Mouse (Mus musculus) megakaryocyte-erythroid progenitor cell, adult 5-6 weeks (primary cell): ENCODE measurements around the gene Dnajc16. TPM values are rescaled to one million over a fixed set of nuclear protein-coding genes. Genes with fewer than 3 reads are reported as not detected.

Experiments
- ATAC-seq: replicated peaks from 2 replicates; pipeline ENCODE4 v1.8.0; 2016; ENCODE audit warnings: mild to moderate bottlenecking, inconsistent platforms; ENCODE audit not compliant: severe bottlenecking, poor library complexity, low FRiP score, low TSS enrichment
- total RNA-seq, 2 experiments: library from RNA; stranded (forward) in 1 of 2; stranded (reverse) in 1 of 2; fragments of 200-1000, 215-1000 nt in 1 of 2; fragments of >200 nt in 1 of 2; fragmentation: Nextera tagmentation in 1 of 2; gene quantifications; 2 replicates each; pipeline ENCODE4 v1.2.3; 2014 to 2017

Dnajc16 gene
- total RNA-seq (2014; fragmentation: Nextera tagmentation) (10.7 and 11.4 TPM in 2 replicates), total RNA-seq (2017) (3.2 and 6.0 TPM in 2 replicates)

DNA sequence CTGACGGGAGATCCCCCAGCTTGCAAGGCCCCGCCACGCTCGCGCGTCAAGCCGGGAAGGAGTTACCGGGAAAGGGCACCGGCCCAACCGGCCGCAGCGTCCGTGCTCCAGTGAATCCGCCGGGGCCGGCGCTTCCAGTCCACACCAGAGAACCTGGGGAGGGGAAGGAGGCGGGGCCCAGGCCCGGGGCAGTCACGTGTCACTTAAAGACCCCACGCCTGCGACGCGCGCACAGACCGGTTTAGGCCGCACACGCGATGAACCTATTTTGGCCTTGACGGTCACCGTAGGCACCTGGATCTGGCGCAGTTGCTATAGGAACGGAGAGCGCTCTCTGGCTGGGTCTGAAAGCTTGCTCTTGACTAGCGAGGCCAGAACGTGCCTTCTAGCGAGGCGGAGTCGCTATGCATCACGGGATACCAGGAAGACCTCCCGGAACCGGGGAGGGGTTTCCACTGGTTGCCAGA, at the start of gene Dnajc16:
Gene Dnajc16, minus strand, starts transcription at position 408 of the 467 bp plus-strand sequence.
- ATAC-seq = peak; percentile 72

DNA sequence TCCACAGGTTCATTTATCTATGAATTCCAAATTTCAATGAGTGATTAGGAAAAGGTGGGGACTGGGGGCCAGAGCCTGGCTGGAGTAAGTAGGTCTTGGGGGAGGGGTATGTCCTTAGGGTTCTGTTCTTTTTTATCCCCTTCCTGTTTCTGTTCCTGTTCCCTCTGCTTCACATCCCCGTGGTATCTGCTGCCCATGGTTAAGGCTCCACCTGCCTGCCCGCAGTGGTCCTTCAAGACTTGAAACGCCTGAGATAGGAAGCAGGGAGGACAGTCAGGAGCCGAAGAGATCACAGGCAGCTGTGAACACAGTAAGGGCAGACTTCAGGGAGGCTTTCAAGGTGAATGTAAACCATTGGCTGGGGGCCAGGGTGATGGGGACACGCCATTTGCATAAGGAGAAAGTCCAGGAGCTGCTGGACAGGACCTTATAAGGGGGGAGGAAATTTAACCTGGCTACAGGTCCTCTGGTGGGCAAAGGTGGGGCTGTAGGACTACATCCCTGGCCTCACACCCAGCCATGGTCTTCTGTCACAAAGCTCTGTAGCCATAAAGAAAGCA, 43.9 kb upstream of the Dnajc16 start:
- ATAC-seq = no peak

GRCm38 (mm10) chr4:141833911-141834310, 43.2 kb upstream of the Dnajc16 start:
- ATAC-seq = no peak

DNA sequence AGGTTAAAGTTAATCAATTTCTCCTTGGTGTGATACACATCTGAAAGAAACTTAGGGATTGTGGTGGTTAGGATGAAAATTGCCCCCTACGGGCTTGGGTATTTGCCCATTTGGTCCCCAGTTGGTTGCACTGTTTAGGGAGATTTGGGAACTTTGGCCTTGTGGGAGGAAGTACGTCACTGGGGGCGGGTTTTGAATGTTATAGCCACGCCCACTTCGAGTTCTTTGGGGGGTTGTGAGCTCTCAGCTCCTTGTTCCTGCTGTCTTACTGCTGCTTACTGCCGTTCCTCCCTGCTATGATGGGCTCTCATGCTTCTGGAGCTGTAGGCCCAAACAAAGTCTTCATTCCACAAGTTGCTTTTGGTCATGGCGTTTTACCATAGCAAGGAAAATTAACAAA, 40.6 kb upstream of the Dnajc16 start:
- no peak for ATAC-seq

- ATAC-seq = no peak
Observed at GRCm38 (mm10) chr4:141830381-141830780, 39.6 kb upstream of the Dnajc16 start.

DNA sequence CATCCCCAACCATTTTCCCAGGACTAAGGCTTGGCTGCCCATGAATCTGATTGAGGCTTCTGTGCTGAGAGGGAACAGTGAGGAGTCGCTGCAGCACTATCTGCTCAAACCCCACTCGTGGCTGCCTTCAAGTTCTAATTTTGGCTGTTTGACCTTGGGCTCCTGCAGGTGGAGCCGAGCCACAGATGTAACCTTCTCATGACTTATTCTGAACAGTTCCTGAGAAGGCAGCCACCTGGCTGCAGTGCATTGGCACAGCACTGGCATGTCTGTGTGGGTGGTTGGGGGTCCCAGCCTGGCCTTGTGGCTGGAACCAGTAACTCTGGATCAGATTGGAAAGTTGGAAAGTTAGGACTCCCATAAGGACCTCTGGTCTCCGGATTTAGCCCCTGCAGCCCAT, 37.4 kb upstream of the Dnajc16 start:
- ATAC-seq = no peak

DNA sequence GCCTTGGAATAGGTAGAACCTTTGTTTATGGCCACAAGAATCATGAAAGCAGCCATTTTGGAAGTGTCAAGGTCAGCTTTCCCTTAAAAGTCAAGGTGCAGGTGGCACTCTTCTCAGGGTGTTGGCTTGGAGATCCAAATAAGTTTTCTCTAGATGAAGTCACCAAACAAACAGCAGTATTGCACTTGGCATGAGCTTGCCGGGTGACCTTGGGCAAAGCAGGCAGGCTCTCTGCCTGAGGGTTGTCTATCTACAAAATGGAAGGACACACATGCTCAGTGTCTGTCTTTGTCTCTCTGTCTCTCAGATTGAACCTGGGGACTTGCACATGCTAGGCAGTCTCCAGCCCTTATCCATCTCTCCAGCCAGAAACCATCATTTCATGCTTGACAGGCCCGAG, 36.7 kb upstream of the Dnajc16 start:
- ATAC-seq = no peak

- ATAC-seq = no peak
Observed at GRCm38 (mm10) chr4:141826060-141826459, 35.3 kb upstream of the Dnajc16 start, which contains the start of gene Cela2a. TSS of gene Cela2a (minus strand) at chr4:141826160.

GRCm38 (mm10) chr4:141822979-141823378, 32.2 kb upstream of the Dnajc16 start:
- ATAC-seq = peak; percentile 93

- 0 out of 2 replicates have a peak, but pooled peaks have one; percentile 6 for ATAC-seq
Observed at GRCm38 (mm10) chr4:141822089-141822488, 31.4 kb upstream of the Dnajc16 start.

GRCm38 (mm10) chr4:141821178-141821577, 30.4 kb upstream of the Dnajc16 start:
- no peak for ATAC-seq

- no peak for ATAC-seq
Observed at GRCm38 (mm10) chr4:141819316-141819715, 28.6 kb upstream of the Dnajc16 start.

DNA sequence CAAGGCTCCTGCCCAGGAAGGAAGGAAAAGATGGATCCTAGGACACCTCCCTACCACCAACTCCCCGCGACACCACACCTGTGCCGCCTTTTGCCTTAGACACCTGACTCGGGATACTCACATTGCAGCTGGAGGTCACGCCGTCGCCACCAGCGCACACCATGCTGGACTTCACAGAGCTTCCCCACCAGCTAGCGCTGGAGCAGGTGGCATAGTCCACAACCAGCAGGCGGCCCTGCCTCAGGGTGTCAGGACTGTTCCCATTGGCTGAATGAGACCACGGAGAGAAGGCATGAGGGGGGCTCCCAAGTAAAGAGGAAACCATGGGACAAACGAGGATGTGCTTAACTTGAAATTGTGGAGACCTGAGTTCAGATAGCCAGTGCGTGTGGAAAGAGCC, 28.1 kb upstream of the Dnajc16 start:
- ATAC-seq = no peak

DNA sequence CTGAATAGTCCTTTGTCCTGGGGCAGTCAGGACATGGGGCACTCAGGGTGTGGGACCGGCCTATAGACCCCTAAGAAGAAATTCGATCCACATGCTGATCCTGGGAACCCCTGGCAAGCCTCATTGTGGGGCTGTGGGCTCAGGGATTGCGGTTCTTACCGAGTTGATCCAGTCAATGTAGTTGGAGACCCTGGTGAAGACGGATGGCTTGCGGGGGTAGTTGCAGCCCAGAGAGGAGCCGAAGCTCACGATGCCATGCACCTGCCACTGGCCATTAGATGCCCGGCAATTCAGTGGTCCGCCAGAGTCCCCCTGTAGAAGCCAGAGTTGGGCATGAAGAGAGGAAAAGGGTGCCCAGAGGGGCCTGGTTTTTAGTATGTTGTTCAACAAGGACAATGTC, 27.0 kb upstream of the Dnajc16 start:
- ATAC-seq = no peak

- no peak for ATAC-seq
Observed at GRCm38 (mm10) chr4:141816776-141817655, 26.3 kb upstream of the Dnajc16 start.

DNA sequence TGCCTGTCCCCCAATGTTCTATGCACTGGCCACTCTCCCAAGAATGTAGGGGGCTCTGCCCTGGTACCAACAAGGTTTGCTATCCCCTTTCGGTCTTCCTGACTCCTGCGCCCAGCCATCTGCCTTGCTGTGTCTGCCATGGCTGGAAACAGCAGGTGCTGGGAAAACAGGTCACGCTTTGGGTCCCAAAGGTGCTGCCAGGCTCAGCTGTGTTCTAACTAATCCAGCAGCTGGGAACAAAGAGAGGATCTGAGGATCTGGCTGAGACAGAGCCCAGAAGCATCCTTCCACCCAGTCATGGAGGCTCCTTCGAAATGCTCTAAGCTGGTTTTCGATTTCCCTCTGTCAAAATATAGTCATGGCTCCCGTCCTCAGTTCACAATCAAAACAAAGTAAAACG, 25.5 kb upstream of the Dnajc16 start:
- ATAC-seq = no peak

DNA sequence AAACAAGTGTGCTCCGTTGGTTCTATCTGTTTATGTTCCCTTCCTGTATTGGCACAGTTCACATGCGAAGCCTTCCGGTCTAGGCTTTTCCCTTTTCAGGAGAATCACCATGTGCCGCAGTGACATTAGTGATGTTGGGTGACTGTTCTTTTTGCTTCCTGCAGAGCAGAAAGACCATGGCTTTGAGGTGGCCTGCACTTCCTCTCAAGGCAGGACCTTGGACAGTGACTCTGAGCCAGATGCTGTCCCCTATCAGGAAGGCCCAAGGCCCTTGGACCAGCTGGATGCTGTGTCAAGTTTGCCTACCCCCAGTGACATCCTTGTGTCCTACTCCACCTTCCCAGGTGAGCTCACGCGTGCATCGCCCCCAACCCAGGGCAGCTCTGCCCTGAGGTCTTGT, 20.6 kb upstream of the Dnajc16 start:
- 0 out of 2 replicates have a peak, but pooled peaks have one; percentile 23 for ATAC-seq

GRCm38 (mm10) chr4:141810975-141811374, 20.2 kb upstream of the Dnajc16 start:
- no peak for ATAC-seq

GRCm38 (mm10) chr4:141809850-141810464, 19.2 kb upstream of the Dnajc16 start:
- ATAC-seq = peak; percentile 87

- no peak for ATAC-seq
Observed at GRCm38 (mm10) chr4:141805886-141806285, 15.2 kb upstream of the Dnajc16 start.
